Mouse (Mus musculus): ENCODE data around the gene Ptcd2.

GRCm38 (mm10) chr13:99287786-99288185, 56.7 kb downstream of the Ptcd2 start:
- no peak for TF ChIP-seq CTCF (IDR thresholded peaks at IDR 0.05; ENCODE audit: insufficient read depth, low read length)
- no peak for TF ChIP-seq POLR2A (IDR thresholded peaks at IDR 0.05; ENCODE audit: borderline replicate concordance, extremely low read depth, low read depth, low read length)

Measured in lung, adult 2 months (tissue).